Mouse (Mus musculus) G1E (cell line): ENCODE measurements around the gene Hoxc12.

Source experiments
- CTCF ChIP-seq: IDR thresholded peaks from 2 replicates; pipeline ENCODE4 v1.5.1; 2012; ENCODE audit warnings: low read depth, low read length, inconsistent platforms, mixed read lengths
- GATA1 ChIP-seq: IDR thresholded peaks from 2 replicates; pipeline ENCODE4 v1.6.1; 2012; ENCODE audit warnings: borderline replicate concordance, low read length, inconsistent platforms, mixed read lengths
- GATA2 ChIP-seq: IDR thresholded peaks from 2 replicates; pipeline ENCODE4 v1.6.1; 2012; ENCODE audit warnings: low read depth, low read length, inconsistent platforms, borderline replicate concordance
- POLR2AphosphoS5 ChIP-seq: IDR thresholded peaks from 2 replicates; pipeline ENCODE4 v1.6.1; 2012; ENCODE audit warnings: low read depth, low read length, inconsistent platforms; ENCODE audit not compliant: insufficient replicate concordance
- TAL1 ChIP-seq: conservative IDR thresholded peaks from 2 replicates; pipeline ENCODE4 v1.6.1; 2012; ENCODE audit warnings: low read depth, low read length, inconsistent platforms, mixed read lengths

DNA sequence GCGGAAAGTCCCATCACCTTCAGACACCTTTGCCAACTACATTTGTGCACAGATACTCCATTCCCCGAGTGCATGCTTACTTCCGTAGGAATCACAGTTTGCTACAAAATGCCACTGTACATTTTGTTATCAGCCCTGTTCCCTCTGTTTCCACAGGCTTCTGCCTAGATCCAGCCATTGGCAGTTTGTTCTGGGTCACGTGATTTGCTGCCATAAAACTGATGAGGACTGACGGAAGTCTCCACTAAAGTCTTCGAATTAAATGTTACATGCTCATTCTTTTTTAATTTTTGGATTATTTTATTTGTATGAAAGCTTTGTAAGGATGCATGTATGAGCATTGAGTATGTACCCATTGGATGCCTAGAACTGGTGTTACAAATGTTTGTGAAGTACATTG is 41.4 kb upstream of the Hoxc12 start:
- TF ChIP-seq CTCF (no peak), GATA1 (no peak), TAL1 (no peak), GATA2 (no peak), POLR2AphosphoS5 (no peak)
